ENCODE assay signal across 8 mouse cellular contexts in genomic region chr7:63754573-63755475, GRCm38 (mm10).
A peak's percentile ranks its signal among the peaks of the same experiment; 100 is the strongest.
DNase-seq lines count a peak whose midpoint lies in the region; ATAC-seq and TF ChIP-seq lines count a peak whose summit lies in the region.

No protein-coding gene starts in this region.

- H3K27me3 ChIP-seq in spleen, adult 2 months (ENCODE audit: control insufficient read depth, insufficient read depth, low read length) = peaks cover 13% of the 10 kb centered on the region
- peaks cover 75% of the 10 kb centered on the region for H3K27me3 ChIP-seq in embryonic facial prominence, embryonic 13.5 days
- H3K27me3 ChIP-seq in heart, embryonic 13.5 days (replicated peaks) = peaks cover 90% of the 10 kb centered on the region
- peaks cover 57% of the 10 kb centered on the region for H3K27me3 ChIP-seq in kidney, postnatal 0 days (ENCODE audit: insufficient read depth, low read length)
- peaks cover 70% of the 10 kb centered on the region for H3K27me3 ChIP-seq in liver, embryonic 12.5 days (replicated peaks)

- H3K27ac ChIP-seq in spleen, adult 2 months (ENCODE audit: insufficient read depth, low read length) = no peak overlapping the region
- H3K27ac ChIP-seq in embryonic facial prominence, embryonic 13.5 days = no peak overlapping the region
- no peak overlapping the region for H3K27ac ChIP-seq in heart, embryonic 13.5 days (replicated peaks)
- no peak overlapping the region for H3K27ac ChIP-seq in kidney, postnatal 0 days
- H3K27ac ChIP-seq in liver, embryonic 12.5 days = no peak overlapping the region

- 7% methylated on average over 43 of the region's 43 CpGs for WGBS in spleen, adult 2 months
- under 1% methylated on average over 43 of the region's 43 CpGs for WGBS in embryonic facial prominence, embryonic 13.5 days
- 2% methylated on average over 43 of the region's 43 CpGs for WGBS in heart, embryonic 13.5 days
- 1% methylated on average over 43 of the region's 43 CpGs for WGBS in kidney, postnatal 0 days
- 6% methylated on average over 43 of the region's 43 CpGs for WGBS in liver, embryonic 12.5 days (ENCODE audit: insufficient replicate concordance)

- no peak for TF ChIP-seq CTCF in spleen, adult 2 months (IDR thresholded peaks at IDR 0.05; ENCODE audit: extremely low read depth, insufficient read depth, insufficient read length, insufficient replicate concordance)
- no peak for TF ChIP-seq CTCF in kidney, postnatal 0 days (IDR thresholded peaks at IDR 0.05; ENCODE audit: low read depth)

- peak overlapping the region; percentile 15; the same call in 1 of the 2 replicates for H3K4me3 ChIP-seq in spleen, adult 2 months (ENCODE audit: extremely low read depth, insufficient read depth, insufficient read length)
- peak overlapping the region; percentile 45 for H3K4me3 ChIP-seq in embryonic facial prominence, embryonic 13.5 days
- H3K4me3 ChIP-seq in heart, embryonic 13.5 days = peak overlapping the region; percentile 50
- H3K4me3 ChIP-seq in kidney, postnatal 0 days (replicated peaks; ENCODE audit: low read depth, low read length) = peak overlapping the region; percentile 34
- peak overlapping the region; percentile 21 for H3K4me3 ChIP-seq in liver, embryonic 12.5 days

- H3K9me3 ChIP-seq in embryonic facial prominence, embryonic 13.5 days = no peaks in the 10 kb centered on the region
- H3K9me3 ChIP-seq in heart, embryonic 13.5 days = no peaks in the 10 kb centered on the region
- H3K9me3 ChIP-seq in kidney, postnatal 0 days (replicated peaks; ENCODE audit: low read length) = no peaks in the 10 kb centered on the region
- H3K9me3 ChIP-seq in liver, embryonic 12.5 days (replicated peaks) = no peaks in the 10 kb centered on the region

- H3K4me2 ChIP-seq in embryonic facial prominence, embryonic 13.5 days = peak overlapping the region; percentile 80
- peak overlapping the region; percentile 83 for H3K4me2 ChIP-seq in heart, embryonic 13.5 days
- H3K4me2 ChIP-seq in kidney, postnatal 0 days (ENCODE audit: low read length) = peak overlapping the region; percentile 66
- H3K4me2 ChIP-seq in liver, embryonic 12.5 days = peak overlapping the region; percentile 49

- no peaks in the 10 kb centered on the region for H3K36me3 ChIP-seq in spleen, adult 2 months (ENCODE audit: control insufficient read depth, insufficient read depth, low read length)
- H3K36me3 ChIP-seq in embryonic facial prominence, embryonic 13.5 days = no peaks in the 10 kb centered on the region
- H3K36me3 ChIP-seq in heart, embryonic 13.5 days = no peaks in the 10 kb centered on the region
- no peaks in the 10 kb centered on the region for H3K36me3 ChIP-seq in kidney, postnatal 0 days (ENCODE audit: insufficient read depth, low read length)
- no peaks in the 10 kb centered on the region for H3K36me3 ChIP-seq in liver, embryonic 12.5 days

- no peak for TF ChIP-seq POLR2A in spleen, adult 2 months (IDR thresholded peaks at IDR 0.05; ENCODE audit: low read depth, low read length)

- peak overlapping the region; percentile 38 for H3K9ac ChIP-seq in embryonic facial prominence, embryonic 13.5 days
- peak overlapping the region; percentile 69 for H3K9ac ChIP-seq in heart, embryonic 13.5 days
- H3K9ac ChIP-seq in kidney, postnatal 0 days (ENCODE audit: low read depth, low read length) = no peak overlapping the region
- no peak overlapping the region for H3K9ac ChIP-seq in liver, embryonic 12.5 days

- DNase-seq in spleen, adult 2 months (ENCODE audit: low read depth in 1 of 2, low spot score in 2 of 2) = no peak
- DNase-seq in spleen, adult 12 weeks (ENCODE audit: low spot score) = no peak
- DNase-seq in kidney, postnatal 0 days (ENCODE audit: low spot score) = no peak
- DNase-seq in naive thymus-derived CD4-positive, alpha-beta T cell, adult 2 months (ENCODE audit: low read depth) = peak; percentile 62
- DNase-seq in thymus, postnatal 36 days = peak; percentile 36 to 54

- H3K4me1 ChIP-seq in spleen, adult 2 months (ENCODE audit: control insufficient read depth, insufficient read depth, insufficient read length) = no peaks in the 10 kb centered on the region; the same call in none of the 2 replicates
- H3K4me1 ChIP-seq in embryonic facial prominence, embryonic 13.5 days = peaks cover 35% of the 10 kb centered on the region
- H3K4me1 ChIP-seq in heart, embryonic 13.5 days = peaks cover 25% of the 10 kb centered on the region
- H3K4me1 ChIP-seq in kidney, postnatal 0 days (replicated peaks; ENCODE audit: insufficient read depth, low read length) = peaks cover 12% of the 10 kb centered on the region; the same call in 1 of the 2 replicates
- no peaks in the 10 kb centered on the region for H3K4me1 ChIP-seq in liver, embryonic 12.5 days

- no peak for ATAC-seq in embryonic facial prominence, embryonic 13.5 days (ENCODE audit: insufficient number of reproducible peaks, insufficient read depth, low FRiP score, low TSS enrichment, low read depth)
- ATAC-seq in heart, embryonic 13.5 days (ENCODE audit: extremely low read depth, insufficient number of reproducible peaks, low FRiP score, low TSS enrichment) = no peak
- ATAC-seq in kidney, postnatal 0 days (replicated peaks; ENCODE audit: low FRiP score, low read depth) = no peak
- no peak for ATAC-seq in liver, embryonic 12.5 days

Comparison
In these comparisons a context has a peak if more than half of its experiments do, and no peak if none do; other contexts are left out.
1. DNase-seq: peak in naive thymus-derived CD4-positive, alpha-beta T cell, adult 2 months (single experiment) and thymus, postnatal 36 days (2 of 2); none in spleen, adult 2 months (0 of 2), spleen, adult 12 weeks (single experiment) and kidney, postnatal 0 days (single experiment).
2. H3K9ac ChIP-seq: peak in embryonic facial prominence, embryonic 13.5 days (single experiment) and heart, embryonic 13.5 days (single experiment); none in kidney, postnatal 0 days (single experiment) and liver, embryonic 12.5 days (single experiment).
3. Peak in every context shown above with its lines, with median percentiles within 50 percentile points of each other: H3K4me3 ChIP-seq and H3K4me2 ChIP-seq.